Mouse (Mus musculus) c-Kit-positive CD71-negative TER-119-negative erythroid progenitor cells, embryonic 14.5 days (primary cell): ENCODE measurements around the gene Bud13.

Source experiments
- DNase-seq: peaks from one replicate; pipeline ENCODE4 v3.0.0-alpha.2; 2013; ENCODE audit warnings: low read depth

Gene Bud13

GRCm38 (mm10) chr9:46337852-46338291 lies 55.1 kb downstream of the Bud13 start:
- no peak for DNase-seq

GRCm38 (mm10) chr9:46338384-46338783 lies 55.6 kb downstream of the Bud13 start:
- DNase-seq, result no peak

DNA sequence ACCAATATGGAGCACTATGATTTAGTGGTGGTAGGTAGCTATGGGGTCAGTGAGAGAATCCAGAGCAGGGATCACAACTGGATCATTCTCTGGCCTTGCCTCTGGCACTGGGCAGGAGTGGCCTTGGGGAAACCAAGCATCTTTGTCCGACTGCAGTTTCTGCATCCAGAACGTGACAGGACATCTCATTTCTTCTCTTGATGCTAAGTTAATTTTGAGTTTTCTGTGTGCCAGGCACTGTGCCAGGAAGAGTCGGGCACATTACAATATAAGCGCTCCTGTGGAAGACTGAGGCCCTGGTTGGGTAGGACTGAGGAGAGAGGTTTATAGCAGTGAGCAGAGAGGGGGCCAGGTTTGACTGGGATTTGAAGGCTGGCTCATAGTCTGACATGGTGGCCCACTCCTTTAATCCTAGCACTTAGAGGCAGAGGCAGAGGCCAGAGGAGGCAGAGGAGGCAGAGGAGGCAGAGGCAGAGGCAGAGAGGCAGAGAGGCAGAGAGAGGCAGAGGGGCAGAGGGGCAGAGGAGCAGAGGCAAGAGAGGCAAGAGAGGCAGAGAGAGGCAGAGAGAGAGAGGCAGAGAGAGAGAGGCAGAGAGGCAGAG lies 56.3 kb downstream of the Bud13 start:
- no peak for DNase-seq

DNA sequence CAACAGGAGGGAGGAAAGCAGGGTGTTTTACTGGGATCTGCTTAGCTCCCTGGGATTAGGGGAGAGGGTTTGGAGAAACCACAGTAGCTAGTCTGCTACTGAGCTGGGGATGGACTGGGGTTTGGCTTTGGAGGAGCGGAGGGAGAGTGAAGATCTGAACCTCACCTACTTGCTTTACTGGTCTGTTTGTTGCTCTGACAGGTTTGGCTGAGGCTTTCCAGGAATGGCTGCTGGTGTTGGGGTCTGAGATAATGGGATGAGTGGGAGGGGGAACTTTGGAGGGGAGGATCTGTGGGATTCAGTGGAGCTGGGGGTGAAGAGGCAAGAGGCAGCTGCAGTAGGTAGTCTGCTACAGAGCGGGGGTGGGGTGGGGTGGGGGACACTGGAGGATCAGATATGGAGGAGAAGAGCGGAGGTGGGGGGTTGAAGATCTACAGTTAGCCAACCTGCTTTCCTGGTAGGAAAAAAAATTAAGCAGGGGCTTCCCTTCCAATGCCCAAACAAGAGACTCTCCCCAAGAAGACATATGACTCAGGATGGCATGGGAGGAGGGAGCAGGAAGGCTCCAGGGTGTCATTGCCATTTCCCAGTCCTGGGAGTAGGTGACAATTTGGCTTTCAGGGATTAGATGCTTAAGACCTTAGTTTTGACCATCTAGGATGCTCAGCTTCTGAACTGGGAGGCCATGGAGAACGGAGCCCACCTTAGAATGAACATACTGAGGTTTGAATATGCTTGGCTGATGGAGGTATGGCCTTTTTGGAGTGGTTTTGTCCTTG lies 63.3 kb downstream of the Bud13 start:
- DNase-seq, result no peak
